Comparison of ENCODE assay signal across 13 mouse cellular contexts in genomic region chr11:89002068-89002467, GRCm38 (mm10). TPM values are rescaled to one million over a fixed set of nuclear protein-coding genes. Genes with fewer than 3 reads are reported as not detected.
DNase-seq lines count a peak whose midpoint lies in the region; TF ChIP-seq lines count a peak whose summit lies in the region.
"Had no signal": no experiment of that assay in that cellular context is flagged by ENCODE, and none has a peak within 500 bp of the region (broad histone marks: within the 10 kb centered on the region; RNA-seq: fewer than 3 reads in every experiment).

No protein-coding gene starts in this region.

- TF ChIP-seq CTCF in heart, adult 2 months (IDR thresholded peaks at IDR 0.05), result no peak
- no peak for TF ChIP-seq CTCF in liver, adult 2 months (IDR thresholded peaks at IDR 0.05; ENCODE audit: low read depth, low read length)

- peaks cover 9% of the 10 kb centered on the region for H3K36me3 ChIP-seq in heart, adult 2 months (ENCODE audit: control insufficient read depth, insufficient read depth, low read length)
- peaks cover 17% of the 10 kb centered on the region for H3K36me3 ChIP-seq in liver, adult 2 months (ENCODE audit: control insufficient read depth, insufficient read depth, low read length)
- no peaks in the 10 kb centered on the region for H3K36me3 ChIP-seq in myocyte (ENCODE audit: control insufficient read depth, insufficient read depth)
- H3K36me3 ChIP-seq: limb, embryonic 15.5 days had no signal

- no peak overlapping the region for H3K9ac ChIP-seq in heart, adult 2 months (ENCODE audit: low read depth, low read length)
- peak overlapping the region; percentile 77 for H3K9ac ChIP-seq in liver, adult 2 months (ENCODE audit: low read depth, low read length)
- H3K9ac ChIP-seq: limb, embryonic 15.5 days had no signal

- intact Hi-C loops in heart, adult 2 months (cut with DNase I), result loop anchor here (2.0 kb wide), 2 partner anchors 21 to 57 kb away; no protein-coding TSS in a partner anchor
- intact Hi-C loops in heart, postnatal 14 days (cut with DNase I), result no loop called here

- H3K27ac ChIP-seq in heart, adult 2 months, result peak overlapping the region; percentile 77
- H3K27ac ChIP-seq in liver, adult 2 months (replicated peaks; ENCODE audit: insufficient read depth, low read depth, low read length), result peak overlapping the region; percentile 91
- H3K27ac ChIP-seq in brown adipose tissue, adult 24 weeks (replicated peaks; ENCODE audit: low read depth, low read length), result peak overlapping the region; percentile 83
- H3K27ac ChIP-seq: limb, embryonic 15.5 days had no signal

- WGBS in heart, adult 2 months, result 48% methylated on average over 5 of the region's 5 CpGs
- WGBS in liver, adult 2 months, result 10% methylated on average over 5 of the region's 5 CpGs

- no peak for TF ChIP-seq EP300 in heart, adult 2 months (IDR thresholded peaks at IDR 0.05; ENCODE audit: insufficient read depth, low read depth, low read length)

- TF ChIP-seq POLR2A in heart, adult 2 months (IDR thresholded peaks at IDR 0.05; ENCODE audit: insufficient read depth, low read depth, low read length), result no peak
- no peak for TF ChIP-seq POLR2A in liver, adult 2 months (IDR thresholded peaks at IDR 0.05; ENCODE audit: extremely low read depth, insufficient read depth, low read length)
- TF ChIP-seq POLR2A in myocyte (IDR thresholded peaks at IDR 0.05; ENCODE audit: insufficient read length, low read depth), result no peak

- no peaks in the 10 kb centered on the region for H3K27me3 ChIP-seq in heart, adult 2 months (ENCODE audit: control insufficient read depth, insufficient read depth, low read length)
- no peaks in the 10 kb centered on the region for H3K27me3 ChIP-seq in liver, adult 2 months (ENCODE audit: control insufficient read depth, insufficient read depth, low read length)
- H3K27me3 ChIP-seq in myocyte (ENCODE audit: control insufficient read depth, insufficient read depth, insufficient read length), result no peaks in the 10 kb centered on the region

- H3K4me3 ChIP-seq in heart, adult 2 months, result peak overlapping the region; percentile 47
- H3K4me3 ChIP-seq in liver, adult 2 months (ENCODE audit: insufficient read depth, low read depth, low read length), result peak overlapping the region; percentile 37
- H3K4me3 ChIP-seq in brown adipose tissue, adult 24 weeks (ENCODE audit: insufficient read depth, low read depth, low read length), result peak overlapping the region; percentile 58
- H3K4me3 ChIP-seq in myocyte, result no peak overlapping the region
- H3K4me3 ChIP-seq: limb, embryonic 15.5 days had no signal

- H3ac ChIP-seq in myocyte (ENCODE audit: control insufficient read depth, insufficient read length), result no peak overlapping the region

- no peak for DNase-seq in heart, adult 2 months
- no peak for DNase-seq in heart, postnatal 14 days
- DNase-seq in liver, adult 2 months (ENCODE audit: extremely low read depth, low read depth, low spot score), result peak; percentile 62
- DNase-seq in liver, result no peak
- DNase-seq in urinary bladder, adult 18-20 months (ENCODE audit: low spot score in 2 of 2), result no peak
- no peak for DNase-seq in ovary, adult 18-20 months (ENCODE audit: low spot score)
- DNase-seq: cerebellum, postnatal 25 days had no signal

- H3K4me2 ChIP-seq in myocyte (ENCODE audit: low read depth), result peak overlapping the region; percentile 3

- H3K79me2 ChIP-seq in heart, adult 2 months (replicated peaks; ENCODE audit: control insufficient read depth, insufficient read depth, low read length), result peaks cover 3% of the 10 kb centered on the region; the same call in 1 of the 2 replicates
- H3K79me2 ChIP-seq in liver, adult 2 months (ENCODE audit: control insufficient read depth, insufficient read depth, low read length), result peaks cover 34% of the 10 kb centered on the region
- peaks cover 5% of the 10 kb centered on the region for H3K79me2 ChIP-seq in myocyte (ENCODE audit: control insufficient read depth, insufficient read depth)

- H3K4me1 ChIP-seq in heart, adult 2 months (ENCODE audit: control insufficient read depth, insufficient read depth, low read length), result peaks cover 16% of the 10 kb centered on the region
- peaks cover 29% of the 10 kb centered on the region for H3K4me1 ChIP-seq in liver, adult 2 months (ENCODE audit: control insufficient read depth, insufficient read depth, low read length)
- peaks cover 22% of the 10 kb centered on the region for H3K4me1 ChIP-seq in brown adipose tissue, adult 24 weeks (ENCODE audit: control insufficient read depth, insufficient read depth, insufficient read length, low read length)

TF ChIP-seq in myocyte, 11 proteins besides CTCF, POLR2A, EP300 and RAD21:
- TF ChIP-seq REST (IDR thresholded peaks at IDR 0.05; ENCODE audit: insufficient read depth, insufficient read length) (no peak), MAX (IDR thresholded peaks at IDR 0.05; ENCODE audit: low read depth) (no peak), E2F4 (IDR thresholded peaks at IDR 0.05; ENCODE audit: insufficient read depth) (no peak), CEBPB (IDR thresholded peaks at IDR 0.05; ENCODE audit: insufficient read depth, poor library complexity, severe bottlenecking) (no peak), MYOG (IDR thresholded peaks at IDR 0.05; ENCODE audit: control insufficient read depth in 1 of 3, insufficient read depth in 1 of 3, insufficient read length in 2 of 3, low read depth in 2 of 3) (no peak), TCF12 (IDR thresholded peaks at IDR 0.05; ENCODE audit: insufficient read depth, poor library complexity, severe bottlenecking) (no peak), POLR2AphosphoS2 (IDR thresholded peaks at IDR 0.05; ENCODE audit: insufficient read length, low read depth) (no peak), SRF (IDR thresholded peaks at IDR 0.05; ENCODE audit: control insufficient read depth, insufficient read length, low read depth) (no peak), USF1 (IDR thresholded peaks at IDR 0.05; ENCODE audit: low read depth) (no peak), MYOD1 (IDR thresholded peaks at IDR 0.05; ENCODE audit: control insufficient read depth in 1 of 3, insufficient read length in 2 of 3, low read depth in 2 of 3) (no peak), TCF3 (IDR thresholded peaks at IDR 0.05; ENCODE audit: insufficient read length, low read depth) (no peak)

RNA-seq across cellular contexts. Expression of gene Trim25, which starts 2.9 kb away (rescaled TPM):
- 10 to 100 TPM; 17.7 to 24.3 TPM for total RNA-seq in heart, adult 2 months (2021)
- polyA plus RNA-seq in heart, adult 2 months (2012; rRNA removed), result 13.6 and 14.1 TPM in 2 replicates
- total RNA-seq in heart, postnatal 14 days (2021), result 10 to 100 TPM; 28.3 to 28.5 TPM
- 16.2 and 24.1 TPM in 2 replicates for total RNA-seq in liver, adult 2 months (2014; rRNA removed)
- 29.3 and 32.1 TPM in 2 replicates for polyA plus RNA-seq in liver, adult 2 months (2012; rRNA removed)
- 7.9 and 8.6 TPM in 2 replicates for polyA plus RNA-seq in brown adipose tissue, adult 24 weeks (2012; ENCODE audit: insufficient read depth, insufficient read length, missing spikeins)
- 6.5 TPM for polyA plus RNA-seq in myocyte (2012; fragmentation: generic; extraction: Trizol)

RNA-seq across cellular contexts. Expression of gene Coil, which starts 32.0 kb away (rescaled TPM):
- 1 to 10 TPM; 4.8 TPM for total RNA-seq in heart, adult 2 months (2021)
- polyA plus RNA-seq in heart, adult 2 months (2012; rRNA removed), result 2.8 and 4.7 TPM in 2 replicates
- total RNA-seq in heart, postnatal 14 days (2021), result 1 to 10 TPM; 4.1 to 5.6 TPM
- total RNA-seq in liver, adult 2 months (2014; rRNA removed), result 2.6 and 2.7 TPM in 2 replicates
- polyA plus RNA-seq in liver, adult 2 months (2012; rRNA removed), result 1.6 and 2.7 TPM in 2 replicates
- polyA plus RNA-seq in brown adipose tissue, adult 24 weeks (2012; ENCODE audit: insufficient read depth, insufficient read length, missing spikeins), result 2.4 and 3.0 TPM in 2 replicates
- 3.1 TPM for polyA plus RNA-seq in myocyte (2012; fragmentation: generic; extraction: Trizol)

RNA-seq across cellular contexts. Expression of gene Elobl, which starts 35.3 kb away (rescaled TPM):
- total RNA-seq in heart, adult 2 months (2021), result not detected
- 0.56 TPM in 1 of 2 replicates, not detected in the other for polyA plus RNA-seq in heart, adult 2 months (2012; rRNA removed)
- not detected for total RNA-seq in heart, postnatal 14 days (2021)
- total RNA-seq in liver, adult 2 months (2014; rRNA removed), result not detected in 2 replicates
- polyA plus RNA-seq in liver, adult 2 months (2012; rRNA removed), result 1.2 TPM in 1 of 2 replicates, not detected in the other
- not detected in 2 replicates for polyA plus RNA-seq in brown adipose tissue, adult 24 weeks (2012; ENCODE audit: insufficient read depth, insufficient read length, missing spikeins)
- polyA plus RNA-seq in myocyte (2012; fragmentation: generic; extraction: Trizol), result 0.19 TPM
- total RNA-seq: gastrocnemius, adult 18-20 months had no signal
- polyA plus RNA-seq: limb, embryonic 15.5 days; midbrain, embryonic 16.5 days; urinary bladder, adult 2 months had no signal

RNA-seq across cellular contexts. Expression of gene Scpep1, which starts 46.8 kb away (rescaled TPM):
- total RNA-seq in heart, adult 2 months (2021), result 10 to 100 TPM; 15.3 to 16.3 TPM
- polyA plus RNA-seq in heart, adult 2 months (2012; rRNA removed), result 11.1 and 13.5 TPM in 2 replicates
- total RNA-seq in heart, postnatal 14 days (2021), result 10 to 100 TPM; 22.1 to 25.2 TPM
- 27.9 and 32.8 TPM in 2 replicates for total RNA-seq in liver, adult 2 months (2014; rRNA removed)
- 22.5 and 27.6 TPM in 2 replicates for polyA plus RNA-seq in liver, adult 2 months (2012; rRNA removed)
- 56.9 and 57.0 TPM in 2 replicates for polyA plus RNA-seq in brown adipose tissue, adult 24 weeks (2012; ENCODE audit: insufficient read depth, insufficient read length, missing spikeins)
- 172 TPM for polyA plus RNA-seq in myocyte (2012; fragmentation: generic; extraction: Trizol)
